Mouse (Mus musculus) bone marrow macrophage, adult 2 months (primary cell): ENCODE data around the gene Cytip. TPM values are rescaled to one million over a fixed set of nuclear protein-coding genes. Genes with fewer than 3 reads are reported as not detected.

ENCODE experiments used
- H3K27ac ChIP-seq: 2 replicates; pipeline ENCODE4 v1.5.1; 2012; ENCODE audit warnings: low read depth, low read length; ENCODE audit not compliant: insufficient read depth
- H3K4me1 ChIP-seq: 2 replicates; pipeline ENCODE4 v1.6.1; 2012; ENCODE audit warnings: low read length; ENCODE audit not compliant: control insufficient read depth, insufficient read depth
- H3K4me3 ChIP-seq: 2 replicates; pipeline ENCODE4 v1.5.1; 2012; ENCODE audit warnings: mild to moderate bottlenecking, low read length, moderate library complexity; ENCODE audit not compliant: insufficient read depth
- CTCF ChIP-seq: IDR thresholded peaks from 2 replicates; pipeline ENCODE4 v1.5.1; 2012; ENCODE audit warnings: low read depth, mild to moderate bottlenecking, low read length, moderate library complexity
- POLR2A ChIP-seq: IDR thresholded peaks from 2 replicates; pipeline ENCODE4 v1.6.1; 2012; ENCODE audit warnings: mild to moderate bottlenecking, low read depth, low read length, borderline replicate concordance
- polyA plus RNA-seq: library from polyadenylated mRNA; stranded (reverse); fragments of >200 nt; gene quantifications from 2 replicates; pipeline ENCODE4 v1.2.4, GENCODE M21; 2012; ENCODE audit not compliant: missing spikeins, insufficient read depth, insufficient read length

Gene Cytip
- polyA plus RNA-seq, 1 experiment: 42.8 TPM

- TF ChIP-seq POLR2A (no peak), CTCF (no peak)
- Histone ChIP-seq H3K4me3 (no peak overlapping the region), H3K4me1 (peaks cover 18% of the 10 kb centered on the region), H3K27ac (no peak overlapping the region)
Observed at GRCm38 (mm10) chr2:58155271-58156107, 39.8 kb downstream of the Cytip start.

GRCm38 (mm10) chr2:58154555-58154954 lies 40.8 kb downstream of the Cytip start:
- TF ChIP-seq CTCF: no peak
- no peak for TF ChIP-seq POLR2A
- Histone ChIP-seq H3K4me1 (peaks cover 18% of the 10 kb centered on the region), H3K4me3 (no peak overlapping the region), H3K27ac (no peak overlapping the region)

- Histone ChIP-seq H3K4me3 (no peak overlapping the region), H3K27ac (no peak overlapping the region), H3K4me1 (peaks cover 14% of the 10 kb centered on the region)
- TF ChIP-seq CTCF (no peak), POLR2A (no peak)
Observed at GRCm38 (mm10) chr2:58153742-58154141, 41.6 kb downstream of the Cytip start.

- no peak for TF ChIP-seq CTCF
- no peak for TF ChIP-seq POLR2A
- no peaks in the 10 kb centered on the region for H3K4me1 ChIP-seq
- no peak overlapping the region for H3K4me3 ChIP-seq
- no peak overlapping the region; the same call in 1 of the 2 replicates for H3K27ac ChIP-seq
Observed at GRCm38 (mm10) chr2:58149983-58150405, 45.3 kb downstream of the Cytip start.

GRCm38 (mm10) chr2:58146572-58146971 lies 48.8 kb downstream of the Cytip start:
- no peaks in the 10 kb centered on the region for H3K4me1 ChIP-seq
- TF ChIP-seq CTCF: no peak
- no peak for TF ChIP-seq POLR2A
- H3K4me3 ChIP-seq: no peak overlapping the region
- no peak overlapping the region for H3K27ac ChIP-seq

GRCm38 (mm10) chr2:58140531-58140930 lies 54.8 kb downstream of the Cytip start:
- no peak overlapping the region for H3K27ac ChIP-seq
- TF ChIP-seq CTCF: no peak
- TF ChIP-seq POLR2A: no peak
- no peak overlapping the region for H3K4me3 ChIP-seq
- H3K4me1 ChIP-seq: peaks cover 3% of the 10 kb centered on the region; the same call in 1 of the 2 replicates

- TF ChIP-seq POLR2A (no peak), CTCF (no peak)
- Histone ChIP-seq H3K4me1 (peaks cover 5% of the 10 kb centered on the region), H3K27ac (no peak overlapping the region), H3K4me3 (no peak overlapping the region)
Observed at GRCm38 (mm10) chr2:58138611-58139010, 56.7 kb downstream of the Cytip start.

GRCm38 (mm10) chr2:58137676-58138075 lies 57.7 kb downstream of the Cytip start:
- H3K27ac ChIP-seq: no peak overlapping the region
- no peak overlapping the region for H3K4me3 ChIP-seq
- H3K4me1 ChIP-seq: peaks cover 5% of the 10 kb centered on the region
- TF ChIP-seq CTCF: no peak
- TF ChIP-seq POLR2A: no peak

- Histone ChIP-seq H3K27ac (no peak overlapping the region), H3K4me3 (no peak overlapping the region), H3K4me1 (peaks cover 5% of the 10 kb centered on the region)
- TF ChIP-seq POLR2A (no peak), CTCF (no peak)
Observed at GRCm38 (mm10) chr2:58136526-58136925, 58.8 kb downstream of the Cytip start.

- TF ChIP-seq CTCF: no peak
- no peak for TF ChIP-seq POLR2A
- H3K27ac ChIP-seq: no peak overlapping the region
- H3K4me1 ChIP-seq: peaks cover 5% of the 10 kb centered on the region
- no peak overlapping the region for H3K4me3 ChIP-seq
Observed at GRCm38 (mm10) chr2:58135061-58135463, 60.3 kb downstream of the Cytip start.

- Histone ChIP-seq H3K27ac (no peak overlapping the region), H3K4me3 (no peak overlapping the region), H3K4me1 (peaks cover 4% of the 10 kb centered on the region)
- TF ChIP-seq POLR2A (no peak), CTCF (no peak)
Observed at GRCm38 (mm10) chr2:58132597-58132996, 62.7 kb downstream of the Cytip start.
